Mouse (Mus musculus): ENCODE results near the gene Tbx6. TPM values are rescaled to one million over a fixed set of nuclear protein-coding genes. Genes with fewer than 3 reads are reported as not detected.

Gene Tbx6
- total RNA-seq, 2 experiments from 2014 or later = 0.54 to 0.68 TPM

Other genes starting within 250 kb of the Tbx6 start
- gene Eif3c, start 215.1 kb upstream of the Tbx6 start, total RNA-seq (2021) = 100 to 1,000 TPM; 169 to 193 TPM
- gene Apobr, start 196.5 kb upstream of the Tbx6 start, total RNA-seq (2021) = under 1 TPM; 0.39 to 0.63 TPM
- 10 to 100 TPM; 27.4 to 35.8 TPM for gene Cln3, start 195.7 kb upstream of the Tbx6 start, total RNA-seq (2021)
- not detected for gene Il27, start 186.5 kb upstream of the Tbx6 start, total RNA-seq (2021)
- 10 to 100 TPM; 16.6 to 17.2 TPM for gene Nupr1, start 150.6 kb upstream of the Tbx6 start, total RNA-seq (2021)
- gene Sgf29, start 132.2 kb upstream of the Tbx6 start, total RNA-seq (2021) = 10 to 100 TPM; 27.2 to 38.4 TPM
- gene Sult1a1, start 105.1 kb upstream of the Tbx6 start, total RNA-seq (2021) = 10 to 100 TPM in 1 of 2 experiments, 1 to 10 TPM in 1; 9.6 to 15.9 TPM
- gene Bola2, start 86.1 kb upstream of the Tbx6 start, total RNA-seq (2021) = 100 to 1,000 TPM in 1 of 2 experiments, 10 to 100 TPM in 1; 85.8 to 109 TPM
- 10 to 100 TPM; 17.6 to 20.3 TPM for gene Slx1b, start 85.7 kb upstream of the Tbx6 start, total RNA-seq (2021)
- gene Coro1a, start 73.7 kb upstream of the Tbx6 start, total RNA-seq (2021) = 100 to 1,000 TPM; 159 to 176 TPM
- gene Mapk3, start 21.9 kb upstream of the Tbx6 start, total RNA-seq (2021) = 100 to 1,000 TPM; 148 to 172 TPM
- 1 to 10 TPM in 1 of 2 experiments, under 1 TPM in 1; 0.99 to 3.0 TPM for gene Gdpd3, start 15.1 kb upstream of the Tbx6 start, total RNA-seq (2021)
- 100 to 1,000 TPM; 303 to 345 TPM for gene Ypel3, start 4.5 kb upstream of the Tbx6 start, total RNA-seq (2021)
- gene Ppp4c, start 11.0 kb downstream of the Tbx6 start, total RNA-seq (2021) = 10 to 100 TPM; 47.5 to 49.9 TPM
- 10 to 100 TPM; 81.6 to 84.1 TPM for gene Fam57b, start 16.2 kb downstream of the Tbx6 start, total RNA-seq (2021)
- gene 4930451I11Rik, start 50.2 kb downstream of the Tbx6 start, total RNA-seq (2021) = not detected
- gene Doc2a, start 65.9 kb downstream of the Tbx6 start, total RNA-seq (2021) = 10 to 100 TPM; 56.3 to 67.0 TPM
- gene Hirip3, start 80.5 kb downstream of the Tbx6 start, total RNA-seq (2021) = 10 to 100 TPM; 31.1 to 33.8 TPM
- 10 to 100 TPM; 47.8 to 49.4 TPM for gene Ino80e, start 80.9 kb downstream of the Tbx6 start, total RNA-seq (2021)
- gene Taok2, start 103.2 kb downstream of the Tbx6 start, total RNA-seq (2021) = 100 to 1,000 TPM; 152 to 156 TPM
- 10 to 100 TPM; 22.4 to 25.3 TPM for gene Tmem219, start 141.4 kb downstream of the Tbx6 start, total RNA-seq (2021)
- gene Kctd13, start 147.4 kb downstream of the Tbx6 start, total RNA-seq (2021) = 100 to 1,000 TPM; 149 to 167 TPM
- 10 to 100 TPM; 47.2 to 53.0 TPM for gene Asphd1, start 168.1 kb downstream of the Tbx6 start, total RNA-seq (2021)
- gene Sez6l2, start 169.1 kb downstream of the Tbx6 start, total RNA-seq (2021) = 100 to 1,000 TPM; 413 to 414 TPM
- 100 to 1,000 TPM; 182 to 199 TPM for gene Cdipt, start 194.4 kb downstream of the Tbx6 start, total RNA-seq (2021)
- not detected for gene Cdiptos, start 194.6 kb downstream of the Tbx6 start, total RNA-seq (2021)
- gene Mvp, start 233.1 kb downstream of the Tbx6 start, total RNA-seq (2021) = 1 to 10 TPM; 6.8 to 8.6 TPM
- gene Pagr1b, start 235.0 kb downstream of the Tbx6 start, total RNA-seq (2021) = under 1 TPM in 1 of 2 experiments, not detected in 1; 0.99 TPM
- 10 to 100 TPM; 25.4 to 28.8 TPM for gene Pagr1a, start 235.9 kb downstream of the Tbx6 start, total RNA-seq (2021)
- 10 to 100 TPM; 36.5 to 50.3 TPM for gene Gm42742, start 239.6 kb downstream of the Tbx6 start, total RNA-seq (2021)
- gene Prrt2, start 239.7 kb downstream of the Tbx6 start, total RNA-seq (2021) = 100 to 1,000 TPM; 213 to 222 TPM
- 100 to 1,000 TPM; 227 to 234 TPM for gene Maz, start 245.6 kb downstream of the Tbx6 start, total RNA-seq (2021)